Mouse (Mus musculus) megakaryocyte, embryonic 14.5 days (primary cell): ENCODE results near the gene Nampt.

Experiments
- FLI1 ChIP-seq: IDR thresholded peaks from 2 replicates; pipeline ENCODE4 v1.6.1; 2012; ENCODE audit warnings: low read length, inconsistent platforms, mixed read lengths
- GATA1 ChIP-seq: IDR thresholded peaks from 3 replicates; pipeline ENCODE4 v1.6.1; 2012; ENCODE audit warnings: mixed read lengths, low read length, inconsistent platforms, borderline replicate concordance

GRCm38 (mm10) chr12:32820688-32821503 is 1.6 kb downstream of the Nampt start:
- TF ChIP-seq GATA1 (no peak), FLI1 (no peak)
